Mouse (Mus musculus): ENCODE results near the gene Serpine2. TPM values are rescaled to one million over a fixed set of nuclear protein-coding genes. Genes with fewer than 3 reads are reported as not detected.

Gene Serpine2
- total RNA-seq, 2 experiments from 2014 or later, result 20.1 to 31.4 TPM

- no peak for DNase-seq (ENCODE audit: low spot score in 2 of 2)
Measured at GRCm38 (mm10) chr1:79759006-79759405, 102.0 kb downstream of the Serpine2 start.

- no peak for DNase-seq (ENCODE audit: low spot score in 2 of 2)
Measured at GRCm38 (mm10) chr1:79757597-79757996, 103.4 kb downstream of the Serpine2 start.

- no peak for DNase-seq (ENCODE audit: low spot score in 2 of 2)
Measured at GRCm38 (mm10) chr1:79757161-79757560, 103.8 kb downstream of the Serpine2 start.

DNA sequence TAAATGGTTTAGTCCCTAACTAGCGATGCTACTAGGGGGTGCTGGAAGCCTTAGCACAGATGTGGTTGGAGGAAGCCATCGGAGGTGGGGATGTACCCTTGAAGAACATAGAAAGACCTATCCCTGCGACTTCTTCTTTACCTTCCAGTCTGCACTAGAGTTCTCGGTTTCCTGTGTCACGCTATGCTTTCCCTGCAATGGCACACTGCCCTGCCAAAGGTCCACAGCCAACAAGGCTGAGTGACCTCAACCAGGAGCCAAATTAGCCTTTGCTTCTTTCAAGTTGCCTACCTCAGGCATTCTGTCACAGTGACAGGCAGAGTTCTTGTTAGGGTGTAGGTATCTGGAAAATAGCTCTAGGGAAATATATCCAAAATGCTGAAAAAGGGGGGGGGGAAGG lies 104.6 kb downstream of the Serpine2 start:
- DNase-seq (ENCODE audit: low spot score in 2 of 2), result no peak

DNA sequence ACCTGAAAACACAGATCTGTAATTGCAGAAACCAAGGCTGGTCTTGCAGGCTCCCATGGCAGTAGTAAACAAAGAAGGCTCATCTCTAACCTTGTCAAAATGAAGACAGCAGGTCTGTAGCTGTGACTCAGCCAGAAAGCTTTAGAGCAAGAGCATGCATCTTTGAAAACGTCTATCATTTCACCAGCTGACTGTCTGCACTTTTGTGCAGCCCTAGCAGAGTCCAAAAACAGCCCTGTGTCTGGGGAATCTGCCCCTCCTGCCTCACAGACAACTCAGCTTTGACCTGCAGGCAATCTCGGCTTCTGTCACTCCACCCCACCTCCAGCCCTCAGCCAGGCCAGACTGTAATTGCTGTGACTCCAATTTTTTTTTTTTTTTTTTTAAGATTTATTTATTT lies 105.6 kb downstream of the Serpine2 start:
- DNase-seq (ENCODE audit: low spot score in 2 of 2), result no peak

DNA sequence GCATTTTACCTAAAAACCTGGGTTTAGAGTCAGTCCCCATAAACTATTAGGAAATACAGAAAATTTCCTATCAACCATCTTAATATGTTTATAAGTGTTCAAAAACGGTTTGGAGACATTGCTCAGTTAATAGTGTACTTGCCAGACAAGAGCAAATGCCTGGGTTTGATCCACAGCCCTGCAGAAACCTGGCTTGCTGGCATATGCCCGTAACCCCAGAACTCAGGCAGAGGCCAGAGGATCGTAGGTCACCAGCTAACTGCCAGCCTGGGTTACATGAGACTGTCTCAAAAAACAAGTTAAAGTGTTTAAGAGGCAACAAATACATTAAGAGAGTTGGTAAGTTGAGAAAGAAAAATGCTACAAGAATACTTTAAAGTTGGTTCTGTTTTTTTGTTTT lies 106.0 kb downstream of the Serpine2 start:
- no peak for DNase-seq (ENCODE audit: low spot score in 2 of 2)

GRCm38 (mm10) chr1:79753456-79753855 lies 107.5 kb downstream of the Serpine2 start:
- DNase-seq (ENCODE audit: low spot score in 2 of 2), result no peak

GRCm38 (mm10) chr1:79752714-79753340 lies 108.2 kb downstream of the Serpine2 start:
- no peak for DNase-seq (ENCODE audit: low spot score in 2 of 2)

- DNase-seq (ENCODE audit: low spot score in 2 of 2), result no peak
Measured at GRCm38 (mm10) chr1:79752015-79752695, 108.8 kb downstream of the Serpine2 start.

DNA sequence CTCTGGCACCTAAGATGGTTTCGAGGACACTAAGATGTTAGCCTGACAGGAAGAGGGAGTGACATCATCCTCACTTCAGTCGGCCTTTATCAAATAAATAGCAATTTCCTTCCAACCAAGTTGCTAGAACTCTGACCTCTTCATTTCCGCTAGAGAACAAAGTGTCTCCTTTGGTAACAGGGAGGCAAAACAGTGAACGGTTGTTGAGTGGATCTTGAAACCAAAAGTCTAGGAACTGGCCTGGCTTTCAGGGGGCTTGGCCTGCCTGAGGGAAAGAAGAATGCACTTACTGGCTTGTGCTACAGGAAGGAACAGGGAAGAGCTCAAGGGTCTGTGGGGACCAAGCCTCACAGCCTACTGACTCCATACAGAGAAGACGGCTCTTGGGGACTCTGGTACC lies 109.8 kb downstream of the Serpine2 start:
- no peak for DNase-seq (ENCODE audit: low spot score in 2 of 2)

DNA sequence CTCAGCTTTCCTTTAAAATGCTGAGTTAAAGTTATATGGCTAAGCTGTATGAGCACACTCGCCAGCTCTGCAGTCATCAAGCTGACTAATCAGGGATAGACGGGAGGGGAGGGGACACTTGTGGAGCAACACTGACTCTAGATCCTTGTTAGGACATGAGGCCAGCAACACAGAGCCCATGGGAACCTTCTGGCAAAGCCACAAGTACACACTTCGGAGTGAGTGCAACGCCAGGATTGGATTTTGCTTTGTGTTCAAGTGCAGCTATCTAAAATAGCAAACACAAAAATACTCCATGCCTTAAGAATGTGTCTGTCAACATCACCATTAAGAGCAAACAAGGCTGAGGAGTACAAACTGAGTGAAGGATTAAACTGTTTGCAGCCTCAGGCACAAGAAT lies 114.9 kb downstream of the Serpine2 start:
- no peak for DNase-seq (ENCODE audit: low spot score in 2 of 2)

Other genes with a start within 250 kb of the Serpine2 start
- gene Ap1s3, start 189.2 kb downstream of the Serpine2 start, total RNA-seq (2021), result 1 to 10 TPM; 1.4 to 2.4 TPM
- gene Mrpl44, start 85.2 kb downstream of the Serpine2 start, total RNA-seq (2021), result 10 to 100 TPM; 59.6 to 65.1 TPM
- gene Wdfy1, start 85.0 kb downstream of the Serpine2 start, total RNA-seq (2021), result 10 to 100 TPM; 46.4 TPM